Mouse (Mus musculus) spleen, adult 2 months (tissue): ENCODE data around the gene Atp5d.
A peak's percentile ranks its signal among the peaks of the same experiment; 100 is the strongest.

ENCODE experiments used
- CTCF ChIP-seq: fragments of 200-500 bp; IDR thresholded peaks from 2 replicates; pipeline ENCODE4 v1.5.1; 2011; ENCODE audit warnings: mild to moderate bottlenecking, inconsistent platforms; ENCODE audit not compliant: insufficient read depth, insufficient read length, insufficient replicate concordance; ENCODE audit errors: extremely low read depth
- POLR2A ChIP-seq: fragments of 200-500 bp; IDR thresholded peaks from 2 replicates; pipeline ENCODE4 v1.6.1; 2011; ENCODE audit warnings: low read depth, low read length, inconsistent platforms

GRCm38 (mm10) chr10:80174705-80175104 lies 36.3 kb downstream of the Atp5d start:
- TF ChIP-seq POLR2A (no peak), CTCF (peak; percentile 33; the same call in 1 of the 2 replicates)
